Mouse (Mus musculus) forebrain, embryonic 11.5 days (tissue): ENCODE results near the gene Noc3l. TPM values are rescaled to one million over a fixed set of nuclear protein-coding genes. Genes with fewer than 3 reads are reported as not detected.

Experiments
- ATAC-seq: fragments of 200-750 bp; cut with Nextera tagmentation; replicated peaks from 2 replicates; pipeline ENCODE4 v1.8.0; 2017; ENCODE audit warnings: moderate TSS enrichment; ENCODE audit not compliant: low FRiP score
- DNase-seq: peaks from one replicate; pipeline ENCODE4 v3.0.0-alpha.2; 2017; ENCODE audit warnings: low spot score
- H3K27ac ChIP-seq: fragments of 300-500 bp; sonication (generic); 2 replicates; pipeline ENCODE4 v1.5.1; 2014; ENCODE audit warnings: low read depth, low read length
- H3K27me3 ChIP-seq: fragments of 300-500 bp; sonication (generic); 2 replicates; pipeline ENCODE4 v1.6.1; 2014; ENCODE audit warnings: mild to moderate bottlenecking, low read length, mixed read lengths; ENCODE audit not compliant: control insufficient read depth, insufficient read depth
- H3K36me3 ChIP-seq: fragments of 300-500 bp; sonication (generic); 2 replicates; pipeline ENCODE4 v1.6.1; 2014; ENCODE audit warnings: mild to moderate bottlenecking, low read length, moderate library complexity, mixed read lengths; ENCODE audit not compliant: control insufficient read depth, insufficient read depth
- H3K4me1 ChIP-seq: fragments of 300-500 bp; sonication (generic); replicated peaks from 2 replicates; pipeline ENCODE4 v1.6.1; 2014; ENCODE audit warnings: low read length, mixed read lengths; ENCODE audit not compliant: control insufficient read depth, insufficient read depth
- H3K4me2 ChIP-seq: fragments of 300-500 bp; sonication (generic); 2 replicates; pipeline ENCODE4 v1.6.1; 2014; ENCODE audit warnings: low read depth, mild to moderate bottlenecking, low read length, moderate library complexity, mixed read lengths; ENCODE audit not compliant: severe bottlenecking
- H3K4me3 ChIP-seq: fragments of 300-500 bp; sonication (generic); 2 replicates; pipeline ENCODE4 v1.5.1; 2014; ENCODE audit warnings: low read depth, low read length
- H3K9ac ChIP-seq: fragments of 300-500 bp; sonication (generic); 2 replicates; pipeline ENCODE4 v1.6.1; 2014; ENCODE audit warnings: low read length
- H3K9me3 ChIP-seq: fragments of 300-500 bp; sonication (generic); 2 replicates; pipeline ENCODE4 v1.6.1; 2016; ENCODE audit warnings: low read length, mixed read lengths; ENCODE audit not compliant: control insufficient read depth
- WGBS: fragments of 180-500 bp; shearing (Covaris S2); extraction: QIAGEN DNeasy Blood & Tissue Kit; methylation state at CpG from one replicate; pipeline ENCODE4 v1.1.7; 2014; 5-methylcytosine and 5-hydroxymethylcytosine counted together
- polyA plus RNA-seq: library from polyadenylated mRNA; unstranded; fragments of >200 nt; fragmentation: Nextera tagmentation; extraction: Ambion mirVana; gene quantifications from 2 replicates; pipeline ENCODE4 v1.2.1, GENCODE M21; 2014

Noc3l gene
- polyA plus RNA-seq, 1 experiment from 2014 or later = 13.5 TPM

DNA sequence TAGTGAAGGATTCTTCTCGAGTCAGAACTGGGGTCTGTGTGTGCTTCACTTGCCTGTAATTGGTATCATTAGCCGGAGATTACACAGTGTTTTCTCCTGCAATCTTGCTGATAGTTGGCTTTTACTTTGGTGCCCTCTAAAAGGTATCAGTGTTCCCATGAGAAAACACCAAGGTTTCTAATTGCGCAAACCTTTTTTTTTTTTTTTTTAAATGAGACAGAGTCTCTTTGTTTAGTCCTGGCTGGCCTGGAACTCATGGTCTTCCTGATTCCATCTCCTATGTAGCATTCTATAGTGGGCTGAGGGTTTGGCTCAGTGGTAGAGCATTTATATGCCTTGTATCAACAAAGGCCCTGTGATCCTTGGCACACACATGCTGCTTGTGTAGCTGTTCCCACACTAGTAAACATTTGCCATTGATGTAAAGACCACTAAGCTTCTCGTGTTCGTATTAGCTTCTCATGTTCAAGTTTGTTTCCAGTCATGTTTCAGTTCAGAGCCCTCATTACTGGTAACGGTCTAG is 72.5 kb downstream of the Noc3l start:
- Histone ChIP-seq H3K9me3 (no peaks in the 10 kb centered on the region), H3K4me1 (no peaks in the 10 kb centered on the region), H3K4me3 (no peak overlapping the region), H3K36me3 (no peaks in the 10 kb centered on the region), H3K27me3 (no peaks in the 10 kb centered on the region), H3K27ac (no peak overlapping the region), H3K9ac (no peak overlapping the region), H3K4me2 (no peak overlapping the region)
- whole genome bisulfite sequencing = 76% methylated on average over 6 of the region's 6 CpGs
- ATAC-seq (no peak), DNase-seq (no peak)

DNA sequence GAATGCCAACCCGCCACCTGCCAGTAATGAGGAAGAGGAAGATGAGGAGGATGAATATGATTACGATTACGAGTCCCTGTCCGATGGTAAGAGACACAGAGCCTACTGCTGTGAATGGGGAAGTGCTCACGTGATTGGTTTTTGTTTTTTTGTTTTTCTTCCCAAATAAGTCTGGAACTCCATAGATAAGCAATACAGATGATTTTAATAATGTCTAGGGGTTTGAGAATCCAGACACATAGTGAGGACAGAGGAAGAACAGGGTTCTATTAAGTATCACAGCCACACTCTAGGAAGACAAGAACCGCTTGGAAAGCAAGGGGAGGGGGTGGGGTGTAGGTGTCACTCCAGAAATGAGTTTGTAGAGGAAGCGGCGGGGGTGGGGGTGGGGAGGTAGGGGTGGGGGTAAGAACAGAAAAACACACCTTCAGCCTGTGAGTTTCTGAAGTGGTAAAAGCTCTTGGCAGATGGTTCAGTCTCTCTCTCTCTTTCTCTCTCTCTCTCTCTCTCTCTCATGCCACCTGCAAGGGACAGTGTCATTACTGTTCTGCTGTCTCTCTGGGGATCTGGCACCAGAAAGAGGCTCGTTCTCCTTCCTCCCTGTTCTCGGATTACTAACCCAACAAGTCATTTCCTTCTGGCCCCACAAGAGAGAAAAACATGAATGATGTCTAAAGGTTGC is 73.1 kb downstream of the Noc3l start:
- H3K4me3 ChIP-seq = no peak overlapping the region
- no peaks in the 10 kb centered on the region for H3K36me3 ChIP-seq
- H3K9me3 ChIP-seq = no peaks in the 10 kb centered on the region
- 76% methylated on average over 10 of the region's 10 CpGs for WGBS
- no peak overlapping the region for H3K27ac ChIP-seq
- H3K9ac ChIP-seq = no peak overlapping the region
- DNase-seq (no peak), ATAC-seq (no peak)
- no peaks in the 10 kb centered on the region for H3K27me3 ChIP-seq
- H3K4me1 ChIP-seq = no peaks in the 10 kb centered on the region
- H3K4me2 ChIP-seq = no peak overlapping the region

DNA sequence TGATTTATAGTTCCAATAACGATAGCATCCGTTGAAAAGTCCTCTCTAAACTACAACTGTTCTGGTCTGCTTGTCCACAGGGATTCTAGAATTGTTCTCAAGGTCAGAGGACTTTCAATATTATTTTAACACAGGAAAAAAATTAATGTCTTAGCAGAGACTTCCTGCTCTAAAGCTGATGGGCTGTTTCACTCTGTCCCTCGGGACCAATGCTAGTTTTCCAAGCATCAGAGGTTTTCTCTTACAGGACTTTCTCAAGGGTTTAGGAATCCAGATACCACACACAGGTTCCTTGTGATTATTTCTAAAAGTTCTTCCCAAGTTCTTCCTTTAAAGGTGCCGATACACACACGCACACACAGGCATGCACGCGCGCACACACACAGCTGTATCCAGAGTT is 74.5 kb downstream of the Noc3l start:
- H3K4me1 ChIP-seq = no peaks in the 10 kb centered on the region
- ATAC-seq (no peak), DNase-seq (no peak)
- no peaks in the 10 kb centered on the region for H3K9me3 ChIP-seq
- H3K27ac ChIP-seq = no peak overlapping the region
- H3K27me3 ChIP-seq = no peaks in the 10 kb centered on the region
- H3K36me3 ChIP-seq = no peaks in the 10 kb centered on the region
- WGBS = 86% methylated on average over 8 of the region's 8 CpGs
- H3K4me3 ChIP-seq = no peak overlapping the region
- H3K4me2 ChIP-seq = no peak overlapping the region
- no peak overlapping the region for H3K9ac ChIP-seq

Other genes starting within 250 kb of the Noc3l start
- gene Tbc1d12, start 17.3 kb upstream of the Noc3l start, polyA plus RNA-seq = 3.2 and 4.0 TPM in 2 replicates
- gene Hells, start 111.7 kb upstream of the Noc3l start, polyA plus RNA-seq = 99.7 and 109 TPM in 2 replicates
- not detected in 2 replicates for gene Cyp2c55, start 187.8 kb upstream of the Noc3l start, polyA plus RNA-seq
- not detected in 2 replicates for gene Cyp2c65, start 241.8 kb upstream of the Noc3l start, polyA plus RNA-seq